Mouse (Mus musculus): ENCODE measurements around the gene Bag6. TPM values are rescaled to one million over a fixed set of nuclear protein-coding genes. Genes with fewer than 3 reads are reported as not detected.

Bag6 gene
- polyA plus RNA-seq, 1 experiment from 2014 or later, result 37.4 TPM

GRCm38 (mm10) chr17:35127017-35127416 is 8.0 kb upstream of the Bag6 start:
- Histone ChIP-seq H3K9me3 (ENCODE audit: control insufficient read depth) (no peaks in the 10 kb centered on the region), H3K36me3 (ENCODE audit: control insufficient read depth, insufficient read depth) (peaks cover 26% of the 10 kb centered on the region; the same call in 1 of the 2 replicates), H3K4me3 (ENCODE audit: low read depth, low read length) (peak overlapping the region; percentile 60), H3K4me1 (replicated peaks; ENCODE audit: control insufficient read depth, insufficient read depth, low read length) (peaks cover 6% of the 10 kb centered on the region; the same call in 1 of the 2 replicates), H3K4me2 (replicated peaks; ENCODE audit: low read depth) (peak overlapping the region; percentile 84), H3K27me3 (replicated peaks; ENCODE audit: control insufficient read depth, insufficient read depth, low read length) (no peaks in the 10 kb centered on the region), H3K27ac (ENCODE audit: low read depth, low read length) (peak overlapping the region; percentile 91), H3K9ac (ENCODE audit: low read depth, low read length) (peak overlapping the region; percentile 78)
- 54% methylated on average over 13 of the region's 13 CpGs for WGBS
- ATAC-seq, result no peak
- no peak for TF ChIP-seq CTCF (IDR thresholded peaks at IDR 0.05; ENCODE audit: low read depth)

- 68% methylated on average over 11 of the region's 11 CpGs for WGBS
- ATAC-seq, result no peak
- Histone ChIP-seq H3K36me3 (ENCODE audit: control insufficient read depth, insufficient read depth) (peaks cover 20% of the 10 kb centered on the region; the same call in 1 of the 2 replicates), H3K4me1 (replicated peaks; ENCODE audit: control insufficient read depth, insufficient read depth, low read length) (peaks cover 6% of the 10 kb centered on the region; the same call in 1 of the 2 replicates), H3K27ac (ENCODE audit: low read depth, low read length) (no peak overlapping the region), H3K4me2 (replicated peaks; ENCODE audit: low read depth) (peak overlapping the region; percentile 52), H3K9me3 (ENCODE audit: control insufficient read depth) (no peaks in the 10 kb centered on the region), H3K9ac (ENCODE audit: low read depth, low read length) (no peak overlapping the region), H3K4me3 (ENCODE audit: low read depth, low read length) (no peak overlapping the region), H3K27me3 (replicated peaks; ENCODE audit: control insufficient read depth, insufficient read depth, low read length) (no peaks in the 10 kb centered on the region)
- no peak for TF ChIP-seq CTCF (IDR thresholded peaks at IDR 0.05; ENCODE audit: low read depth)
Measured at GRCm38 (mm10) chr17:35128996-35129395, 6.0 kb upstream of the Bag6 start.

GRCm38 (mm10) chr17:35131038-35131437 is 3.9 kb upstream of the Bag6 start:
- Histone ChIP-seq H3K36me3 (ENCODE audit: control insufficient read depth, insufficient read depth) (peaks cover 16% of the 10 kb centered on the region; the same call in 1 of the 2 replicates), H3K4me1 (replicated peaks; ENCODE audit: control insufficient read depth, insufficient read depth, low read length) (no peaks in the 10 kb centered on the region), H3K4me3 (ENCODE audit: low read depth, low read length) (no peak overlapping the region), H3K27ac (ENCODE audit: low read depth, low read length) (no peak overlapping the region), H3K9ac (ENCODE audit: low read depth, low read length) (no peak overlapping the region), H3K27me3 (replicated peaks; ENCODE audit: control insufficient read depth, insufficient read depth, low read length) (no peaks in the 10 kb centered on the region), H3K9me3 (ENCODE audit: control insufficient read depth) (no peaks in the 10 kb centered on the region), H3K4me2 (replicated peaks; ENCODE audit: low read depth) (no peak overlapping the region)
- TF ChIP-seq CTCF (IDR thresholded peaks at IDR 0.05; ENCODE audit: low read depth), result no peak
- 87% methylated on average over 8 of the region's 8 CpGs for WGBS
- no peak for ATAC-seq

- H3K27me3 ChIP-seq (replicated peaks; ENCODE audit: control insufficient read depth, insufficient read depth, low read length), result no peaks in the 10 kb centered on the region
- no peak within 1 kb of the TSS for H3K9ac ChIP-seq (ENCODE audit: low read depth, low read length)
- H3K4me3 ChIP-seq (ENCODE audit: low read depth, low read length), result no peak within 1 kb of the TSS
- no peak for TF ChIP-seq CTCF (IDR thresholded peaks at IDR 0.05; ENCODE audit: low read depth)
- 54% methylated on average over 15 of the region's 15 CpGs for WGBS
- no peaks in the 10 kb centered on the region for H3K9me3 ChIP-seq (ENCODE audit: control insufficient read depth)
- no peak within 1 kb of the TSS for H3K27ac ChIP-seq (ENCODE audit: low read depth, low read length)
- no peak within 1 kb of the TSS for H3K4me2 ChIP-seq (replicated peaks; ENCODE audit: low read depth)
- H3K36me3 ChIP-seq (ENCODE audit: control insufficient read depth, insufficient read depth), result peaks cover 16% of the 10 kb centered on the region; the same call in 1 of the 2 replicates
- no peak for ATAC-seq
- no peaks in the 10 kb centered on the region for H3K4me1 ChIP-seq (replicated peaks; ENCODE audit: control insufficient read depth, insufficient read depth, low read length)
Measured at GRCm38 (mm10) chr17:35131500-35132173, 3.3 kb upstream of the Bag6 start, which contains the start of gene Apom. Gene Apom, minus strand, starts transcription at chr17:35132050.

- Histone ChIP-seq H3K4me2 (replicated peaks; ENCODE audit: low read depth) (no peak overlapping the region), H3K9me3 (ENCODE audit: control insufficient read depth) (no peaks in the 10 kb centered on the region), H3K4me1 (replicated peaks; ENCODE audit: control insufficient read depth, insufficient read depth, low read length) (0 out of 2 replicates have a peak, but pooled peaks cover 3% of the 10 kb centered on the region), H3K36me3 (ENCODE audit: control insufficient read depth, insufficient read depth) (peaks cover 16% of the 10 kb centered on the region; the same call in 1 of the 2 replicates), H3K4me3 (ENCODE audit: low read depth, low read length) (no peak overlapping the region), H3K9ac (ENCODE audit: low read depth, low read length) (no peak overlapping the region), H3K27me3 (replicated peaks; ENCODE audit: control insufficient read depth, insufficient read depth, low read length) (no peaks in the 10 kb centered on the region), H3K27ac (ENCODE audit: low read depth, low read length) (no peak overlapping the region)
- no peak for ATAC-seq
- 63% methylated on average over 3 of the region's 3 CpGs for WGBS
- TF ChIP-seq CTCF (IDR thresholded peaks at IDR 0.05; ENCODE audit: low read depth), result no peak
Measured at GRCm38 (mm10) chr17:35132174-35132560, 2.8 kb upstream of the Bag6 start.

GRCm38 (mm10) chr17:35133517-35133916 is 1.5 kb upstream of the Bag6 start:
- no peak overlapping the region for H3K27ac ChIP-seq (ENCODE audit: low read depth, low read length)
- no peak for ATAC-seq
- 96% methylated on average over 7 of the region's 7 CpGs for WGBS
- no peak overlapping the region for H3K9ac ChIP-seq (ENCODE audit: low read depth, low read length)
- no peak for TF ChIP-seq CTCF (IDR thresholded peaks at IDR 0.05; ENCODE audit: low read depth)
- H3K36me3 ChIP-seq (ENCODE audit: control insufficient read depth, insufficient read depth), result peaks cover 12% of the 10 kb centered on the region
- no peak overlapping the region for H3K4me3 ChIP-seq (ENCODE audit: low read depth, low read length)
- no peaks in the 10 kb centered on the region for H3K27me3 ChIP-seq (replicated peaks; ENCODE audit: control insufficient read depth, insufficient read depth, low read length)
- 0 out of 2 replicates have a peak, but pooled peaks cover 5% of the 10 kb centered on the region for H3K4me1 ChIP-seq (replicated peaks; ENCODE audit: control insufficient read depth, insufficient read depth, low read length)
- H3K4me2 ChIP-seq (replicated peaks; ENCODE audit: low read depth), result no peak overlapping the region
- no peaks in the 10 kb centered on the region for H3K9me3 ChIP-seq (ENCODE audit: control insufficient read depth)

Data from intestine, postnatal 0 days (tissue).